In genomic region chr8:89562597-89562996, GRCm38 (mm10) we compare ENCODE assay signal across 17 mouse cellular contexts.
"Had no signal": no experiment of that assay in that cellular context is flagged by ENCODE, and none has a peak within 500 bp of the region (broad histone marks: within the 10 kb centered on the region; RNA-seq: fewer than 3 reads in every experiment).

No protein-coding gene starts in this region.

- ATAC-seq: lung, postnatal 0 days; midbrain, embryonic 13.5 days; midbrain, embryonic 15.5 days had no signal

- H3K27ac ChIP-seq: lung, embryonic 15.5 days; macrophage; midbrain, embryonic 13.5 days; midbrain, embryonic 15.5 days; neural tube, embryonic 12.5 days; stomach, embryonic 15.5 days; stomach, postnatal 0 days had no signal

- DNase-seq: lung, adult 2 months; lung, postnatal 14 days; lung, postnatal 36 days; right cerebral cortex, postnatal 14 days; thymus, adult 2 months; thymus, postnatal 25 days; thymus, postnatal 4 days had no signal

- H3K27me3 ChIP-seq: megakaryocyte, embryonic 14.5 days; midbrain, embryonic 15.5 days; neural tube, embryonic 12.5 days; stomach, embryonic 15.5 days had no signal

- H3K4me3 ChIP-seq: lung, embryonic 15.5 days; megakaryocyte, embryonic 14.5 days; midbrain, embryonic 13.5 days; midbrain, embryonic 15.5 days; neural tube, embryonic 12.5 days; stomach, embryonic 15.5 days had no signal

- H3K4me2 ChIP-seq: lung, embryonic 15.5 days; midbrain, embryonic 11.5 days; midbrain, embryonic 13.5 days; midbrain, embryonic 15.5 days; neural tube, embryonic 12.5 days; stomach, embryonic 15.5 days had no signal

- H3K36me3 ChIP-seq: lung, embryonic 15.5 days; midbrain, embryonic 13.5 days; midbrain, embryonic 15.5 days; neural tube, embryonic 12.5 days; stomach, embryonic 15.5 days had no signal

- H3K9me3 ChIP-seq: lung, embryonic 15.5 days; megakaryocyte, embryonic 14.5 days; midbrain, embryonic 13.5 days; midbrain, embryonic 15.5 days; neural tube, embryonic 12.5 days; stomach, embryonic 15.5 days had no signal

- H3K9ac ChIP-seq: lung, embryonic 15.5 days; midbrain, embryonic 13.5 days; midbrain, embryonic 15.5 days; neural tube, embryonic 12.5 days; stomach, embryonic 15.5 days had no signal

- H3K4me1 ChIP-seq: lung, embryonic 15.5 days; megakaryocyte, embryonic 14.5 days; stomach, embryonic 15.5 days had no signal
